Mouse (Mus musculus) small intestine, adult 2 months (tissue): ENCODE results near the gene Rtl4.

ENCODE experiments used
- CTCF ChIP-seq: fragments of 200-500 bp; IDR thresholded peaks from 2 replicates; pipeline ENCODE4 v1.5.1; 2012; ENCODE audit warnings: low read depth, mild to moderate bottlenecking, control low read depth, inconsistent platforms, low read length, moderate library complexity, mixed read lengths; ENCODE audit not compliant: insufficient replicate concordance, insufficient read length; ENCODE audit errors: extremely low read depth
- POLR2A ChIP-seq: fragments of 200-500 bp; IDR thresholded peaks from 2 replicates; pipeline ENCODE4 v1.6.1; 2012; ENCODE audit warnings: low read depth, mild to moderate bottlenecking, control low read depth, inconsistent platforms, low read length, moderate library complexity

DNA sequence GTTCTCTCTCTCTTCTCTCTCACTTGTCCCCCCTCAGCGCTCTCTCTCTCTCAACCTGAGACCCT is 733 bp upstream of the Rtl4 start, which contains the start of gene Trpc5:
- no peak for TF ChIP-seq CTCF
- TF ChIP-seq POLR2A: no peak
